Mouse (Mus musculus): ENCODE results near the gene Rasgef1b. TPM values are rescaled to one million over a fixed set of nuclear protein-coding genes. Genes with fewer than 3 reads are reported as not detected.

Rasgef1b gene
- polyA plus RNA-seq, 1 experiment from 2014 or later, result 8.8 TPM

DNA sequence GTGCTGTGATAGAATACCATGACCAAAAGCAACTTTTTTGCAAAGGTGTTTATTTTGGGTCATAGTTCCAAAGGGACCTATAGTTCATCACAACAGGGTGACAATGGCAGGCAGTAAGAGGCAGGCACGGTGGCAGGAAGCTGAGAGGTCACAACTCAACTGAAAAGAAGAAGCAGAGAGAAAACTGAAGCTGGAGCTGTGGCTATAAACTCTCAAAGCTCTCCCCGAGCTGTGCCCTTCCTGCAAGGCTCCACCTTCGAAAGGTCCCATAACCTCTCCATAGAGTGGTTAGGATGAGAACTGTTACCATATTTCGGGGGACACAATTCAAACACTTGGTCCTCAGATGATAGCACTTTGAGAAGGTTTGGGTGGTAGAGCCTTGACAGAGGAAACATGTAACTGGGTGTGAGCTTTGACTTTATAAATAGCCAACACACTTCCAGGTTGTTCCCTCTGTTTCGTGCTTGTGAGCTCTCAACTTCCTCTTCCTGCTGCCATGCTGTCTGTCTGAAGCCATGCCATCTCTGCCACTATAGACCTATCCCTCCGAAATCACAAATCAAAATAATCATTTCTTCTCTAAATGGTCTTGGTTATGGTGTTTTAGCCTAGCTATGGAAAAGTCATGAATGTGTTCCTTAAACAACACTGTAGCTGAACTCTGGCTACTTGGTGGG, 240.2 kb downstream of the Rasgef1b start:
- no peak overlapping the region for H3K4me3 ChIP-seq (ENCODE audit: low read length)
- H3K9me3 ChIP-seq (ENCODE audit: control insufficient read depth, low read length), result no peaks in the 10 kb centered on the region
- no peaks in the 10 kb centered on the region for H3K27me3 ChIP-seq (ENCODE audit: control insufficient read depth, insufficient read depth, low read length)
- H3K9ac ChIP-seq (ENCODE audit: low read depth, low read length), result no peak overlapping the region
- no peaks in the 10 kb centered on the region for H3K4me1 ChIP-seq (ENCODE audit: control insufficient read depth, insufficient read depth, low read length)
- H3K36me3 ChIP-seq (ENCODE audit: control insufficient read depth, insufficient read depth, low read length), result no peaks in the 10 kb centered on the region
- H3K4me2 ChIP-seq (replicated peaks; ENCODE audit: low read depth, low read length), result no peak overlapping the region
- WGBS, result 72% methylated on average over 6 of the region's 6 CpGs
- no peak overlapping the region for H3K27ac ChIP-seq (ENCODE audit: low read depth, low read length)
- ATAC-seq (ENCODE audit: low FRiP score, low TSS enrichment), result no peak

DNA sequence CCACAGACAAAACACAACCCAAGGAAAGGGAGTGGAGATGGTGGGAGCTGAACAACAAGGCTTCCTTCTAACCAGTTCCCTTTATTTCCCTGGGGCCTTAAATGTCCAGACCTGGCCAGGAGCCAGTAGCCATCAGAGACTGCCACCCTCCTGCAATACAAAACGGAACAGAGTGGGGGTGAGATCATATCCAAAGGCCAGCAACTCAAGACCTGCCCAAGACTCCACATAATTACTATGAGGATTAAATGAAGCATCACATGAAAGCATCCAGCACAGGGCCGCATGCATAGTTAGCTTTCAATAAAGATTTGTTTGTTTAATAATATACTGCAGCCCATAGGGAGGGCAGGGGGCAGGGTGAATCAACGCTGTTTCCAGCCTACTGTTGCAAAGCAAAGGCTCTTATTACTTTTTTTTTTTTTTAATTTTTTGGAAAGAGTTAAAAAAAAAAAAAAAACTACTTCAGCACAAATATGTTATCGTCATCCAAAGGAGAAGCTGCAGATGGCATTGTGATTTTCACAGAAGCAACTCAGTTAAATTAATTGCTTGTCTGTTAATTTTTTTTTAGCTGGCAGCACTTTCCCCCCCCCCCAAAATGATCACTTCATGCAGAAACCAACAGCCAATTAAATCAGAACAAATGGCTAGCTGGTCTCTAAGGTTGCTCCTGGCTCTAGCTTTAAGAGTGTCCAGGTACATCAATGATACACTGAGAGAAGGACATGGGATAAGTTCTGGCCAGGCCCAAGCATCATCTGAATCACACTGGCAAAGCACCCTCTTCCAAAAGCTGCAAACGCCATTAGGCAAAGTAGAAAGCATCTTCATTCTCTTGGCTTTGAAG, 241.6 kb downstream of the Rasgef1b start:
- Histone ChIP-seq H3K4me3 (ENCODE audit: low read length) (no peak overlapping the region), H3K4me2 (replicated peaks; ENCODE audit: low read depth, low read length) (no peak overlapping the region), H3K27ac (ENCODE audit: low read depth, low read length) (no peak overlapping the region), H3K9ac (ENCODE audit: low read depth, low read length) (no peak overlapping the region), H3K4me1 (ENCODE audit: control insufficient read depth, insufficient read depth, low read length) (no peaks in the 10 kb centered on the region), H3K9me3 (ENCODE audit: control insufficient read depth, low read length) (no peaks in the 10 kb centered on the region), H3K27me3 (ENCODE audit: control insufficient read depth, insufficient read depth, low read length) (no peaks in the 10 kb centered on the region), H3K36me3 (ENCODE audit: control insufficient read depth, insufficient read depth, low read length) (no peaks in the 10 kb centered on the region)
- peak; percentile 85 for ATAC-seq (ENCODE audit: low FRiP score, low TSS enrichment)
- 42% methylated on average over 5 of the region's 5 CpGs for WGBS

DNA sequence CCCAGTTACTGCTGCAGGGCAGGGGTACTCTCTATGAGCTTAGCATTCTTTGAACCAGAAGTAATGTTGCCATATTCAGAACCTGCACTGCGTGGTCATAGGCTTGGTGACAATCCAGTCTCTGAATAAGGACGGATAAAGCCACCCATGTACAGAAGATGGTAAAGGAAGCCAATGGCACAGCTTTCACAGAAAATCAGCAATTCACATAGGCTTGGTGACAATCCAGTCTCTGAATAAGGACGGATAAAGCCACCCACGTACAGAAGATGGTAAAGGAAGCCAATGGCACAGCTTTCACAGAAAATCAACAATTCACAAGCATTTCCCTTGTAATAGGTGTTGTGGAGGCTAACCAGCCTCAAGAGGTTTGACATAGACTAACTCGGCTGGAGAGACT, 245.7 kb downstream of the Rasgef1b start:
- H3K9ac ChIP-seq (ENCODE audit: low read depth, low read length), result no peak overlapping the region
- no peaks in the 10 kb centered on the region for H3K27me3 ChIP-seq (ENCODE audit: control insufficient read depth, insufficient read depth, low read length)
- H3K9me3 ChIP-seq (ENCODE audit: control insufficient read depth, low read length), result no peaks in the 10 kb centered on the region
- WGBS, result 94% methylated on average over 5 of the region's 5 CpGs
- no peaks in the 10 kb centered on the region for H3K36me3 ChIP-seq (ENCODE audit: control insufficient read depth, insufficient read depth, low read length)
- no peak overlapping the region for H3K4me2 ChIP-seq (replicated peaks; ENCODE audit: low read depth, low read length)
- H3K27ac ChIP-seq (ENCODE audit: low read depth, low read length), result no peak overlapping the region
- H3K4me1 ChIP-seq (ENCODE audit: control insufficient read depth, insufficient read depth, low read length), result peaks cover 9% of the 10 kb centered on the region
- ATAC-seq (ENCODE audit: low FRiP score, low TSS enrichment), result no peak
- H3K4me3 ChIP-seq (ENCODE audit: low read length), result no peak overlapping the region

DNA sequence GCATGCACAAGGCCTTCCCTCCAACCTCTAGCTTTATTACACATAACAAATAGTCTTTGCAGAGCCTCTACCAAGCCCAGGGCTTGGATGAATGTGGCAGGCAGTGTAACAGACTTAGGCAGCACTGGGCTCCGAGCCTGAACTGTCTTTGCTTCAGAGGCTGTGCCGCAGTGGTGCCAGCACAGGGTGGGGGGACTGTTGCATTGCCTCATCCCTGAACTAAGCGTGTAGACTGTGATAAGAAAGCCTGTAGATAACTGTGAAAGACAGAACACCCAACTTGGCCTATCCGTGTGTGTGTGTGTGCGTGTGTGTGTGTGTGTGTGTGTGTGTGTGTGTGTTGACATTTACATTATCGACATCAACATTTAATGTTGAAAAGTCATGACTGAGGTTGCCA, 246.3 kb downstream of the Rasgef1b start:
- Histone ChIP-seq H3K4me3 (ENCODE audit: low read length) (no peak overlapping the region), H3K4me1 (ENCODE audit: control insufficient read depth, insufficient read depth, low read length) (peaks cover 9% of the 10 kb centered on the region), H3K4me2 (replicated peaks; ENCODE audit: low read depth, low read length) (no peak overlapping the region), H3K36me3 (ENCODE audit: control insufficient read depth, insufficient read depth, low read length) (no peaks in the 10 kb centered on the region), H3K27me3 (ENCODE audit: control insufficient read depth, insufficient read depth, low read length) (no peaks in the 10 kb centered on the region), H3K9ac (ENCODE audit: low read depth, low read length) (no peak overlapping the region), H3K9me3 (ENCODE audit: control insufficient read depth, low read length) (no peaks in the 10 kb centered on the region), H3K27ac (ENCODE audit: low read depth, low read length) (no peak overlapping the region)
- no peak for ATAC-seq (ENCODE audit: low FRiP score, low TSS enrichment)
- WGBS, result 93% methylated on average over 6 of the region's 6 CpGs

DNA sequence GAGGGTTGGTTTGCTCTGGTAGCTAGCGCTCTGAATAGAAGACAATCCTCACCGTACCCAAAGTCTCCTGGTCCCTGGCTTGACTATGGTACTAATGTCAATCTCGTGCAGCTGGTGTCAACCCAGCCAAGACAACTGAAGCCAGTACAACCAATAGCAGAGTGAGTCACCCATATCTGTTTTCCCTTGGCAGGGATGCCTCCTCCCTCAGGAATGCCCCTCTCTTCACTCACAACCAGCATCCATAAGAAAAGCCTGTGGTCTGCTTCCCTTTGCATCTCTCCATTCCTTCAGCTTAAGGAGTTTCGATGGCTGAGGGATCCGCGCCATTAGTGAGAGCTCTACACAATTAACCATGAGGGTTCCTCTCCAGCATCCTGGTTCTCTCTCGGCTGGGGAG, 246.8 kb downstream of the Rasgef1b start:
- ATAC-seq (ENCODE audit: low FRiP score, low TSS enrichment), result no peak
- no peaks in the 10 kb centered on the region for H3K9me3 ChIP-seq (ENCODE audit: control insufficient read depth, low read length)
- no peaks in the 10 kb centered on the region for H3K27me3 ChIP-seq (ENCODE audit: control insufficient read depth, insufficient read depth, low read length)
- no peak overlapping the region for H3K9ac ChIP-seq (ENCODE audit: low read depth, low read length)
- H3K4me2 ChIP-seq (replicated peaks; ENCODE audit: low read depth, low read length), result no peak overlapping the region
- no peak overlapping the region for H3K27ac ChIP-seq (ENCODE audit: low read depth, low read length)
- peaks cover 9% of the 10 kb centered on the region for H3K4me1 ChIP-seq (ENCODE audit: control insufficient read depth, insufficient read depth, low read length)
- H3K4me3 ChIP-seq (ENCODE audit: low read length), result no peak overlapping the region
- 92% methylated on average over 7 of the region's 7 CpGs for WGBS
- no peaks in the 10 kb centered on the region for H3K36me3 ChIP-seq (ENCODE audit: control insufficient read depth, insufficient read depth, low read length)

- peaks cover 9% of the 10 kb centered on the region for H3K4me1 ChIP-seq (ENCODE audit: control insufficient read depth, insufficient read depth, low read length)
- H3K27ac ChIP-seq (ENCODE audit: low read depth, low read length), result no peak overlapping the region
- no peaks in the 10 kb centered on the region for H3K27me3 ChIP-seq (ENCODE audit: control insufficient read depth, insufficient read depth, low read length)
- ATAC-seq (ENCODE audit: low FRiP score, low TSS enrichment), result no peak
- no peak overlapping the region for H3K4me2 ChIP-seq (replicated peaks; ENCODE audit: low read depth, low read length)
- H3K9ac ChIP-seq (ENCODE audit: low read depth, low read length), result no peak overlapping the region
- WGBS, result 65% methylated on average over 6 of the region's 6 CpGs
- H3K9me3 ChIP-seq (ENCODE audit: control insufficient read depth, low read length), result no peaks in the 10 kb centered on the region
- H3K36me3 ChIP-seq (ENCODE audit: control insufficient read depth, insufficient read depth, low read length), result no peaks in the 10 kb centered on the region
- H3K4me3 ChIP-seq (ENCODE audit: low read length), result no peak overlapping the region
Measured at GRCm38 (mm10) chr5:99480078-99481031, 248.5 kb downstream of the Rasgef1b start.

DNA sequence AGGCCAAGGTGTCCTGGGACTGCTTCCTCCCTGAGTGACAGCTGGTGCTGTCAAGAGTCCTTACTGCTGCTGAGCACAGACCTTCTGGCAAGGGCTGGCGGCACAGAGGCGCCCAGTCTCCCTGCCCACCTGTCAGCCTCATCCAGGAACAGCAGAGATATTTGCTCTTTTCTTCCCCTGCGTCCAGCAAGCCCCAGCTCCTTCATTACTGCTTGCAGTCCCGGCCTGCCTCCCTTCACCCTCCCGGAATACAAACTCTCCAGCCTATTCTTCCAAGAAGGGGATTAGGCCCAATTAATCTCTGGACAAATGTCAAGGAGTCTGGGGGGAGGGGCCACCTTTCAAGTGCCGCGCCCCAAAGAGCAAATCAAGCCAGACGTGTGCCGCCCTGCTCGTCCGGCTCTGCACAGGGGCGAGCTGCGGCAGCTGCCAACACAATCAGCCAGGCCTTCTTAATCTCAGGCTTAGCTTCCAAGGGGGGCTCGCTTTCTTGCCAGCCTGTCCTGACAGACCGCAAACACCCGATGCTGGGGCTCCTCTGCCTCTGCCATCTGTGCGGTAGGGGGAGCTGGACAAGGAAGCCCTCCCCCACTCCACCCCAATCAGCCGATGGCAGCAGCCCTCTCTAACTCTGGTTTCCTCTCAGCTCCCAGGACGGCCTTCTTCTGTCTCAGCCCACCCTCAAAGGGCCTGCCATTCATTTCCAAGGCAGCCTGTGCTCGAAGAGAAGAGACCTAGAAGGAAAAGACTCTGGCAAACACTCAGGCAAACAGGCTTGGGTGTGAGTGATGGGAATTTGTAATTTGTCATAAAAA, 249.4 kb downstream of the Rasgef1b start:
- peak; percentile 67; the same call in 1 of the 2 replicates for ATAC-seq (ENCODE audit: low FRiP score, low TSS enrichment)
- Histone ChIP-seq H3K36me3 (ENCODE audit: control insufficient read depth, insufficient read depth, low read length) (no peaks in the 10 kb centered on the region), H3K4me3 (ENCODE audit: low read length) (peak overlapping the region; percentile 12), H3K27me3 (ENCODE audit: control insufficient read depth, insufficient read depth, low read length) (no peaks in the 10 kb centered on the region), H3K4me2 (replicated peaks; ENCODE audit: low read depth, low read length) (peak overlapping the region; percentile 46), H3K9ac (ENCODE audit: low read depth, low read length) (peak overlapping the region; percentile 38), H3K27ac (ENCODE audit: low read depth, low read length) (peak overlapping the region; percentile 26; the same call in 1 of the 2 replicates), H3K9me3 (ENCODE audit: control insufficient read depth, low read length) (no peaks in the 10 kb centered on the region), H3K4me1 (ENCODE audit: control insufficient read depth, insufficient read depth, low read length) (peaks cover 9% of the 10 kb centered on the region)
- WGBS, result 2% methylated on average over 20 of the region's 20 CpGs

- Histone ChIP-seq H3K9ac (ENCODE audit: low read depth, low read length) (no peak overlapping the region), H3K27me3 (ENCODE audit: control insufficient read depth, insufficient read depth, low read length) (no peaks in the 10 kb centered on the region), H3K4me1 (ENCODE audit: control insufficient read depth, insufficient read depth, low read length) (peaks cover 9% of the 10 kb centered on the region), H3K4me2 (replicated peaks; ENCODE audit: low read depth, low read length) (no peak overlapping the region), H3K27ac (ENCODE audit: low read depth, low read length) (no peak overlapping the region), H3K9me3 (ENCODE audit: control insufficient read depth, low read length) (no peaks in the 10 kb centered on the region), H3K4me3 (ENCODE audit: low read length) (no peak overlapping the region), H3K36me3 (ENCODE audit: control insufficient read depth, insufficient read depth, low read length) (no peaks in the 10 kb centered on the region)
- ATAC-seq (ENCODE audit: low FRiP score, low TSS enrichment), result no peak
- 72% methylated on average over 4 of the region's 4 CpGs for WGBS
Measured at GRCm38 (mm10) chr5:99478716-99479115, 250.1 kb downstream of the Rasgef1b start.

Measured in kidney, embryonic 14.5 days (tissue).